Mouse (Mus musculus): Measurements from ENCODE around the gene Msl3.
A peak's percentile ranks its signal among the peaks of the same experiment; 100 is the strongest.

The Msl3 gene

DNA sequence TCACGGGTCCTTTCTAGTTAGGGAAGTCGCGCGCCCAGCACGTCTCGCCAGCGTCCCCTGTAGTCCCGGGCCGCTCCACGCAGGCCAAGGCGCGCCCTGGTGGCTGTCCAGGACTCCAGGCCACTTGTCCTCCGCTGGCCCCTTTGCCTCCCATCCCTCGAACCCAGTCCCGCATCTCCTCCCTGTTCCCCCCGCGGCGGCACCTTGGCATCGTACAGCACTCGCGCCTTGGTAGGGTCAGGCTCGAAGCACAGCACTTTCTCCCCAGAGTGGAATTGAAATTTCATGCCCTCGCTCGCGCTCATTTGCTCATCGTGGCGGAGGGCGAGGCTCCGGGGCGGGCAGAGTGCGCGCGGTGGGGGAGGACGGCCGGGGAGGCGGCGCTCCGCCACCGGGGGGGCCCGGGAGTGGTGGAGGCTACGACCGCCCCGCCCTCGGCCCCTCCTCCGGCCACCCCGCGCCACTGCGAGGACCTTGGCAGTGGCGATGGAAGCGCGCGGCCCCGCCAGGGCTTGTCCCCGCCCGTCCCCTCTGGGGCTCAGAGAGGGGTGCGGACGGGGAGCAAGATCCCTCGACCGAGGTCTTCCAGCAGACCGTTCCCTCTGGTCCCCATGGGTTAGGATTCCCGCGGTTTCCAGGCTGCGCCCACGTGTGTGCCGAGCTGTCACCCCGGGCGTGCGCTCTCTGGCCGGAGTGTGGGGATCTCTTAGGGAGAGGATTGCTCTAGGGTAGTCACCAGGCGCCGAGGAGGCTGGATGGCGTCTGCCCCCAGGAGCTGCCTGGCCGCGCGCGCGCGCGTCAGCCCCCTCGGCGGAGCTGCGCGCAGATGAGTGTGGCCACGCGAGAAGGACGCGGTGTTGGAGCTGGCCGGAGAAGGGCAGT is at the start of gene Msl3:
Gene Msl3 (minus strand): TSS at position 374 of the 882 bp plus-strand sequence.
- peak; percentile 90 to 95 for DNase-seq (ENCODE audit: inconsistent age in 2 of 2, low spot score in 1 of 2)

DNA sequence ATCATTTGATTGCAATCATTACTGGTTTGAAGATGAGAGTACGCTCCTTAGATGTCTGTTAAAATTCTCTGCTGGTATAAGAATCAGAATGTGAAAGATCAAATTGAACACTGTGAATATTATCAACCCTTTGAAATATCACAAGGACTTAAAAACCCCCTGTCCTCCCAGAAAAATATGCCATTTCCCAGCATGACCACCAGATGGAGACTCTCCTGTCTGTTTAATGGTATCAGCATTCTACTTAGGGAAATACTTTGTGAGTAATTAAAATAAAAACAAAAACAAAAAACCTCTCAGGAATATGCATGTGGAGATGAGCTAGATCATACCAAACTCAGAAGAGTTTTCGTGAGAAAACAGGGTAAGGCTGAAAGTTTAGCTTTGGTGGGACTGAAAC is 44.3 kb upstream of the Msl3 start:
- DNase-seq (ENCODE audit: inconsistent age in 2 of 2, low spot score in 1 of 2), result peak in 1 of 2 experiments; percentile 43

DNA sequence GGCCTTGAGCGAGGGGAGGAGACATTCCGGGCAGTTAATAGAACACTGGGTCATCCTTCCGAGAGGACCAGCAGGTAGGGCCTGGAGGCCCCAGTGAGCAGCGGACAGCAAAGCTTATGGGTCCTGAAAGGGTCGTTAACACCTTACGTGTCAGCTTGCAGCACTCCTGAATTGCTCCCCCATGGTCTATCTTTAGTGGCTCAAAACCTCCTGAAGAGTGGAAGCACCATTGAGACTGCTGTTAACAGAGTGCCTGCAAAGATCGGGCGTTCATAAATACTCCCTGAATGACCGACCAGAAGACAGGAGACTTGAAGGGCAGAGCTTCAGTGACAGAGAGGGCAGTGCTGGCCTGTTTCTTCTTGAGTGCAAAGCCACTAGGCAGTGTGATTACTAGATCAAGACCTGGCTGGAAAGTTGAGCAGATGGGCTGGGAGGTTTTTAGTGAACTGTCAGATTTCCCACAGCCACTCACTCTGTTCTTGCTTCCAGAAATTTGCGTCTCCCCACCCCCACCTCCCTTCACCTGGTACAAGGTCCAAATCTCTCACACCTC is 787 bp upstream of the Msl3 start:
- DNase-seq (ENCODE audit: inconsistent age in 2 of 2, low spot score in 1 of 2), result no peak

DNA sequence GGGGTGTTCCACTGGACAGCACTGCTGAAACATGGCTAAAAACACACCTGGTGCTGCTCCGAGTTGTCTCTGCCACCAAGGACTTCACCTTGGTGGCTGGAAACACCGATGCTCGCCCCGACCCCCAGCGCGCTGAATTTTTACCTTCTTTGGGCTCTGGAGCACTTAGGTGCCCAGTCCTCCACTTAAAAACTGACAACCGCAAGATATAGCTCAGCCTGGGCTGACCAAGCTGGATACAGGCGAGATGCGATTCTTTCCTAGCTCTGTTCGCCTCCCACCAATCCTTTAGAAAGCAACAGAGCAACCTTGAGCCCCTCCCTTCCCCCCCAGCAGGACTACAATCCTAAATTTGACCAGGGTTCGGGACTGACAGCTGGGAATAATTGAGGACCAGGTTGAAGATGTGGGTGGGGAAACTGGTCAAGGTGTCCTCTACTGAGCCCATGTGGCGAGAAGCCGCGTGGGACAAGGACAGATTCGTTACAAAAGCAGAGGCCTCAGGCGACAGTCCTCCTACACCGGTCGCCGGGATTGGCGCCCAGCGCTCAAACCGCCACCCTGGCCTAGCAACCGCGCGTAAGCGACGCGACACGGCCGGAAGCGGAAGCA is 679 bp downstream of the Msl3 start:
- no peak for DNase-seq (ENCODE audit: inconsistent age in 2 of 2, low spot score in 1 of 2)

DNA sequence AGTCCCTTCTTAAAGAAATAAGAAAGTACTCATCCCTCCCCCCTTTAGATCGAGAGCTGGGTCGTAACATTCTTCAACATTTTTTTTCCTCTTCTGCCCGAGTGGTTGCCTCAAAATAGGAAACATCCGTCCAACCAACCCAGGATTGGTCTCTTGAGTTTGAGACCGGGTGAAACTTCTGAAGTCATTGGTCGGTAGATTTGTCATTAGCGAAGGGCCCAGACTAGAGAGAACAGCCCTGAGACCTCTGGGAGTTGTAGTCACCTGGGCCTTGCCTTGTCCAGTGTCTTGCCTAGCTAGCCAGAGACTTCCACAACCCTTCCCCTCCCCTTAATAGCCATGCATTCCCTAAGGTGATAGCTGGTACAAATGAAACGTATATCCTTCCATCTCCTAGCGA is 1.3 kb downstream of the Msl3 start:
- DNase-seq (ENCODE audit: inconsistent age in 2 of 2, low spot score in 1 of 2), result peak; percentile 66 to 88

DNA sequence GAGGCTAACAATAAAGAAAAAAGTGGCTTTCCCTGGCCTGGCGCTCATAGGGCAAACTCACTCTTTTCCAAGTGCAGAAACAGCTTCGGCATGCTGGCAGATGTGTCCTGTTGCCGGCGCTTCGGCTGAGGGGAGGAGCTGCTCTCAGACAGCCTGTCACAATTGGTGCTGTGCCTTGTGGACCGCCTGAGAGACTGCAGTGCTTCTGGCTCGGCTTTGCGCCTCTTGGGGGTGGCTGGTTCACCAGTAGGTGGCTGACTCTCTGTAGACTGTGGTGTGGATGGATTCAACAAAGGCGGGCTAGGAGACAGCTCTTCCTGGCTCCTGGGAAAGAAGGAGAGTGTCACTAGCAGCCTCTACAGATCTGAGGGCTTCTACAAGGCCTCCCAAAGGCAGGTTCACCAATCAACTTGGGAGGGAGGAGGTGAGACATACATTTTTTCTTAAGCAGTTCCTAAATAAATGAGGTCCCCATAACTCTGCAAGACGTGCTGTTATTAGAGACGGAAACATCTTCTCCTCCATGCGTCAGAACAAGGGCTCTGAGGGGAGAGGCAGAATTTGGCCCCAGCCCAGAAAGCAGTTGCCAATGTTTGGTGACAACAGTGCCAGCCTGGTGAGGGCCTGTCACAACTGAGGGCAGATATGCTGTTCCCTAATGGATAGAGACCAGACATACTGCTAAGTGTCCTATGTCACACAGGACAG is 9.6 kb downstream of the Msl3 start:
- no peak for DNase-seq (ENCODE audit: inconsistent age in 2 of 2, low spot score in 1 of 2)

DNA sequence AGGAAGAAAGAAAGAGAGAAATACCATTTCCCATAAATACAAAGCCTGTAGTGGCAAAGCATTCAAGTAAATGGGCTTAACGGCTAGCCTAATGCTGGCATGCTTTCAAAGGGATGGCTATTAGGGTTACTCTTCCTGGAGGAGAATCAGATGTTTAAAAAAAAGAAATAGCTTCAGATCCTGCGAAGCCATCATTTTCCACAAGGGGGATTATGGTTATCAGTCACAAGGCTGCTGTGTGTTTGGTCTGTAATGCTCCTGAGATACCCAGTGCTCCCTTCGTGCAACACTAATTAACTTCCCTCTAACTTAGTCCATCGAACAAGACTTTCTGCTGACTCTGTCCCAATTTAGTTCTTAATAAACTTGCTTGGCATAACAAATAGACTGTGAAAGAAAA is 13.5 kb downstream of the Msl3 start:
- no peak for DNase-seq (ENCODE audit: inconsistent age in 2 of 2, low spot score in 1 of 2)

DNA sequence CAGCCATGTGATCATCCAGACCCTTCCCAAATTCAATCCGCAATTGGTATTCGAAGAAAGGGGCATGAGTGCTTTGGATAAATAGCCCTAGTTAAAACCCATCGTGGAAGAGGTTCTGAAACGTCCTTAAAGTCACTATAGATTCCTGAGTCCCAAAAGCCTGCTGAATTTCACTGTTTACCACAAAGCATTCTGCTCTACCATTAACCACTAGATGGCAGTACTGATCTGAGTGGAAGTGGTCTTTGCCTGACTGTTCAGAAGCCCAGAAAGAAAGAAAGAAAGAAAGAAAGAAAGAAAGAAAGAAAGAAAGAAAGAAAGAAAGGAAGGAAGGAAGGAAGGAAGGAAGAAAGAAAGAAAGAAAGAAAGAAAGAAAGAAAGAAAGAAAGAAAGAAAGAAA is 13.9 kb downstream of the Msl3 start:
- DNase-seq (ENCODE audit: inconsistent age in 2 of 2, low spot score in 1 of 2), result peak in 1 of 2 experiments; percentile 50

DNA sequence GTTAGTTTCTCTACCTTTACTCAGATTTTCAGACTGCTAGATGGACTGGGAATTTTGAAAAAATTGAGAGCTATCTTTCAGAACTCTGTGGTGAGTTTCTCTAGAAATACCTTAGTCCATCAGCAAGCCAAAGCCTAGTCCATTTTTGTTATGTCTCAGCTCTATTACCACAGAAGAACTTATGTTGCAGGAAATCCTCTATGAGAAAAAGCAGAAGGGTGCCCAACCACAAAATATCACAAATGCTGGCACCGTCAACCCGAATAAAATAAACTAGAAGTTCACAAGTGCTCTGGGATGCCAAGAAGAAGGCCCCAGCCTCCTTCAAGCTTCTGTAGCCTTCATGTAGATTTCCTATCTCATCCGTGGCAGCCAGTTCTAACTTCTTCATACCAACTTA is 14.4 kb downstream of the Msl3 start:
- DNase-seq (ENCODE audit: inconsistent age in 2 of 2, low spot score in 1 of 2), result no peak

DNA sequence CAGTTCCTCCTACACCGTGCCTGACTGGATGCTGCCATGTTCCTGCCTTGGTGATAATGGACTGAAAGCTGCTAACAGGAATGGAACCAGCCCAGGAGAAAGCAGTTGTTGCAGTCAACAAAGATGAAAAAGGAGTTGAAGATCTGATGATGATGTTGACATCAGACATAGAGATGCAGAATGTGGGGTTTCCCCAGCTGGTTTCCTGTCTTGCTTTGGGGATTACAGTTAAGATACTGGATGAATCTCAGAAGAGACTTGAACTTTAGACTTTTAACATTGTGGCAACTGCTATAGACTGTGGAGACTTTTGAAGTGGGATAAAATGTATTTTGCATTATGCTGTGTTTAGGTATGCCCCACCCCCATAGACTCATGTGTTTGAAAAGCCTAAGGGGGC is 15.9 kb downstream of the Msl3 start:
- no peak for DNase-seq (ENCODE audit: inconsistent age in 2 of 2, low spot score in 1 of 2)

DNA sequence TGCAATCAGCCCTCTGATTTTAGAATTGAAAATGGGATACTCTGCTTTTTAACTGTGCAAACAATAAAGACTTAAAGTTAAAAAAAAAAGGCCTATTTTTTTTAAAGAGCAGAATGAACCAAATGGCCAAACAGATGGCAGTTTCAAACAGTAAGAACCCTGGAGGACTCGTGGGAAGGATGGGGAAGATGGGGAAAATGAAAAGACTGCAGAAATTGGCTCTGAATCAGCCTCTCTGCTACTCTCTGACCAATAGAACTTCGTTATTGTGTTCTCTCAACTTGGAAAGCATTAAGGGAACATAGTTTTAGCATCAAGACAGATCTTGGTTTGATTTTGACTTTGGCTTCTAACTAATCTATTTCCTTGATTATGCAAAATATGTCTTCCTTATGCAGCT is 24.4 kb downstream of the Msl3 start:
- no peak for DNase-seq (ENCODE audit: inconsistent age in 2 of 2, low spot score in 1 of 2)

DNA sequence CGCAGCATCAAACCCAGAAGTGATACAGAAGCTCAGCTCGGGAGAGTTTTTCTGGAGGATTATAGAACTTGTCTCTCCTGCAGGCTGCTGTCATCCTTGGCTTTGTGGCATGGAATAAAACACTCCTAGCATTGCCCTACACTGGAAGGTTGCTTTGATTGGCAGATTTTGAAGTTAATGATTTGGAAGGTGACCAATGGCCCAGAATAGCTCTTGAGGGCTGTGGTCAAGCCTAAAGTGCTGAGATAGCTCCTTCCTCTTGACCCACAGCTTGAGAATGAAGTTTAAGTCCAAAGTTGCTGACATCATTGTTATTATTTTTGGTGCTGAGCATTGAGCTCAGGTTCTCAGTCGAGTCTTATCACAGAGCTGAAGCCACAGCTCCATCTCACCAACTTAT is 26.0 kb downstream of the Msl3 start:
- DNase-seq (ENCODE audit: inconsistent age in 2 of 2, low spot score in 1 of 2), result no peak

DNA sequence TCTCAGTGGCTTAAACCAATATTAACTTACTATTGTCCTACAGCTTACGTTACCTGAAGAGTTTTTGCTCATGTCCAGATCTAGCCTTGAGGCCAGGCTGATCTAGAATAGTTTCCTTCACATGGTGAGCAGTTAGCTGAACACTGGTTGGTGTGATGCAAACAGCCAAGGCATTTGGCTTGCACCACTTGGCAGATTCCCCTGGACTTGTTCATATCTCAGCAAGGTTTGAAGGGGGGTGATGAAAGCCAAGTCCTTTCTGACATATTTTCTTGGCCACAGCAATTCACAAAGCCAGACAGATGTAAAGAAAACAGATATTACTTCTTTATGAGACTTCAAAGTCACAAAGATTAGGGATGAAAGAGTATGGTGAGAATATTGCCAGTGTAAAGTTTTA is 30.2 kb downstream of the Msl3 start:
- no peak for DNase-seq (ENCODE audit: inconsistent age in 2 of 2, low spot score in 1 of 2)

DNA sequence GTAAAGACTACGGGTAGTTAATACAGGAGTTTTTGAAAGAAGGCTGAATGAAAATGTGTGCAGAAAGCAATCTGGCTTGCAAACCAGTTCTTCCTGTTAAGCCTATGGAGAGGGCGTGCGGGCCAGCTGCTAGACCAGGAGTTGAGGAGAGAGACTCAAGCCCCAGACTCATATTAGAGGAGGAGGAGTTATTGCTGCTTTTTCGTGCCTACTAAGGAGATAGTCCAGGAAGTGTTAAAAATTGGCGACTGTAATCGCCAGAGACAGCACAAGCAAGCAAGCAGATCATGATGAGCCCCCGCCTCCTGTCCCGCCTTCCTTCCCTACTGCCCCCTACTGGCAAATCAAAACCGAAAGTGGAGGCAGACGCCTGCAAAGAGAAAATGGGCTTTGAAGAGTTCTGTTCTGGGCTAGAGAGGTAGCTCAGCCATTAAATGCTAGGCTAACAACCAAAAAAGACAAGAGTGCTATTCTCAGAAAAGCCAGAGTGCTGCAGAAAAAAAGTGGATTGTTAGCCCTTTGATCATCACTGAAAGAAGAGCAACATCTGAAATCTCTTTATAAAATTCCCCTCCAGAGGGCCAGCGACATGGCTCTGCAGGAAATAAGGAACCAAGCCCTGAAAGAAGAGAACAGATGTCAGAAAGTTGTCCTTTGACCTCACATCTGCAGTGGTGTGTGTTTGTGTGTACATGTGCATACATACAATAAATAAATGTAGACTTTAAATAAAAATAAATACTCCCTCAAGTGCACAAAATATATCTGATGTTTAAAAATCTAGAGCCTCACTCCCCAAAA is 33.9 kb downstream of the Msl3 start:
- peak; percentile 70 to 92 for DNase-seq (ENCODE audit: inconsistent age in 2 of 2, low spot score in 1 of 2)

Measured in adrenal gland, adult (tissue).